Mouse (Mus musculus) skeletal muscle tissue, adult 2 months (tissue): Measurements from ENCODE around the gene Cux2.

ENCODE experiments used
- DNase-seq: peaks from one replicate; pipeline ENCODE4 v3.0.0-alpha.2; 2012; ENCODE audit warnings: low read depth, low spot score

Gene Cux2

GRCm38 (mm10) chr5:122016744-122017143 lies 33.2 kb downstream of the Cux2 start:
- DNase-seq, result no peak

GRCm38 (mm10) chr5:122015149-122015548 lies 34.8 kb downstream of the Cux2 start:
- DNase-seq, result no peak

- no peak for DNase-seq
Observed at GRCm38 (mm10) chr5:122014671-122015070, 35.2 kb downstream of the Cux2 start.

- no peak for DNase-seq
Observed at GRCm38 (mm10) chr5:122011289-122011688, 38.6 kb downstream of the Cux2 start.

GRCm38 (mm10) chr5:122007946-122008441 lies 41.9 kb downstream of the Cux2 start:
- DNase-seq, result no peak

- no peak for DNase-seq
Observed at GRCm38 (mm10) chr5:122003460-122003859, 46.4 kb downstream of the Cux2 start.

GRCm38 (mm10) chr5:122002148-122002547 lies 47.8 kb downstream of the Cux2 start:
- DNase-seq, result no peak

- no peak for DNase-seq
Observed at GRCm38 (mm10) chr5:122001311-122001710, 48.6 kb downstream of the Cux2 start.

- DNase-seq, result peak; percentile 64
Observed at GRCm38 (mm10) chr5:122000381-122000780, 49.5 kb downstream of the Cux2 start.

GRCm38 (mm10) chr5:121998981-121999795 lies 50.7 kb downstream of the Cux2 start:
- DNase-seq, result peak; percentile 95

GRCm38 (mm10) chr5:121998281-121998680 lies 51.6 kb downstream of the Cux2 start:
- DNase-seq, result no peak

- DNase-seq, result no peak
Observed at GRCm38 (mm10) chr5:121996701-121997100, 53.2 kb downstream of the Cux2 start.

GRCm38 (mm10) chr5:121994808-121995207 lies 55.1 kb downstream of the Cux2 start:
- DNase-seq, result no peak

GRCm38 (mm10) chr5:121991914-121992313 lies 58.0 kb downstream of the Cux2 start:
- no peak for DNase-seq

- no peak for DNase-seq
Observed at GRCm38 (mm10) chr5:121985855-121986254, 64.0 kb downstream of the Cux2 start.

GRCm38 (mm10) chr5:121981650-121982131 lies 68.2 kb downstream of the Cux2 start:
- no peak for DNase-seq

GRCm38 (mm10) chr5:121976331-121976730 lies 73.6 kb downstream of the Cux2 start:
- no peak for DNase-seq

- no peak for DNase-seq
Observed at GRCm38 (mm10) chr5:121973541-121973940, 76.4 kb downstream of the Cux2 start.

- DNase-seq, result no peak
Observed at GRCm38 (mm10) chr5:121972680-121973192, 77.2 kb downstream of the Cux2 start.

- no peak for DNase-seq
Observed at GRCm38 (mm10) chr5:121968999-121969398, 80.9 kb downstream of the Cux2 start.

- DNase-seq, result no peak
Observed at GRCm38 (mm10) chr5:121968416-121968815, 81.5 kb downstream of the Cux2 start.

GRCm38 (mm10) chr5:121967520-121967919 lies 82.4 kb downstream of the Cux2 start:
- no peak for DNase-seq

GRCm38 (mm10) chr5:121966940-121967339 lies 83.0 kb downstream of the Cux2 start:
- peak; percentile 64 for DNase-seq
